Mouse (Mus musculus) erythroblast, embryonic 14.5 days (primary cell): Measurements from ENCODE around the gene Clec2i.

Experiments
- GATA1 ChIP-seq: IDR thresholded peaks from 2 replicates; pipeline ENCODE4 v1.6.1; 2012; ENCODE audit warnings: low read length, inconsistent platforms, mixed read lengths
- TAL1 ChIP-seq: IDR thresholded peaks from 3 replicates; pipeline ENCODE4 v1.6.1; 2012; ENCODE audit warnings: low read length, inconsistent platforms, mixed read lengths

DNA sequence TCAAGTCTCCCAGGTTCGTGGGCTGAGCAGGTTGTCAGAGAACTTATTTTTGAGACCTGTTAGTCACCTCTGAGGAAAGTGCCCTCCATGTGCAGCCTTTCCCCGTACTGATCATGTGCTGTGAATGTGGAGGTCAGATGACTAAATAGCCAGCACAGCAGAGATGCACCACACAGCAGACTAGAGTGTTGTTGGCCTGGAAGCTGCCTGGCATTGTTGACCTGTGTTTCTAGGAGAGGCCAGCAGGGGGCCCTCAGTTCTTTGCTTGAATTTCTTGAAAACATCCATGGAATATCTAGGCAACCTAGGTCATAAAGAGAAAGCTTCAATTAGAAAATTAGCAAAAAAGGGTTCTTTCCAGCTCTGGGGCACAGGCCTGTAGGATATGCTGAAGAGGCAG is 37.5 kb upstream of the Clec2i start:
- TF ChIP-seq GATA1 (no peak), TAL1 (no peak)
